Mouse (Mus musculus): Measurements from ENCODE around the gene Gm20716.

Gene Gm20716

DNA sequence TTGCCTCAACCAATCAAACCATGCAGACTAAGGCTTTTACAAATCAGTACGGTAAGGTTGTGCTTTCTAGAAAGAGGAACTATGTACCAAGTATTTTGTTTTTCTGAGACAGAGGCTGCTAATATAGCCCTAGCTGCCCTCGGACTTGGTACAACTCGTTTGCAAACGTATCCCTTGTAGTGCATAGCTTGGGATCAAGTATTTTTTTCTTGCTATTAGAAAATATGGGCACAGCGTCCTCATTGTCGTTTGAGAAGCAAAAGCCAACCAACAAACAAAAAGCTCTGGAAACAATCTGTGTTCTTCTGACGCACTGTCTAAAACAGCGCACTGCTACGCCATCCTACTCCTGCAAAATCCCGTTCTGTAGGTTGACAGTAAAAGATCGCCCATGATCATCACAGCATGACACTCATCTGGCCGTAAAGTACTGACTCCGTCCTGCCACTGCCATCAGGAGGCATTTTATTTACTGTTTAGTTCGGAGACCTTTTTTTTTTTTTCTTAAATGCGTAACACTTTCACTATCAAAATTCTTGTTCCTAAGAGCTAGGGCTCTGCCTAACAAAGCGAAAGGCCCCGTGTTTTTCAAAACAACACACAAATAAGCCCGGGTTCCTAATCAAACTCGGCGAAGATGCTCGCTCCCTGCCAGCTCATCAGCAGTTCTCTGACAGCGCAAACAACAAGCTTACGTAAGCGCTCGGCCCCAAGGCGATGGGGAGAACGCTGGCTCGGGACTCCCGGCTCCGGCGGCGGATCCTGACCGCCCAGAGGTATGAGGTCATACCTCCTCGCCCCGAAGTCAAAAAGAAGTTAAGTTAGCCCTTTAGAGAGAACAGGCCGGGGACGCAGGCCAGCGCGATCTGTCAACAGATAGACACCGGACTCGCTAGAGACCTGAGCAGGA lies 793 bp downstream of the Gm20716 start:
- peak in 1 of 2 experiments; percentile 34 for DNase-seq (ENCODE audit: low spot score in 2 of 2)

DNA sequence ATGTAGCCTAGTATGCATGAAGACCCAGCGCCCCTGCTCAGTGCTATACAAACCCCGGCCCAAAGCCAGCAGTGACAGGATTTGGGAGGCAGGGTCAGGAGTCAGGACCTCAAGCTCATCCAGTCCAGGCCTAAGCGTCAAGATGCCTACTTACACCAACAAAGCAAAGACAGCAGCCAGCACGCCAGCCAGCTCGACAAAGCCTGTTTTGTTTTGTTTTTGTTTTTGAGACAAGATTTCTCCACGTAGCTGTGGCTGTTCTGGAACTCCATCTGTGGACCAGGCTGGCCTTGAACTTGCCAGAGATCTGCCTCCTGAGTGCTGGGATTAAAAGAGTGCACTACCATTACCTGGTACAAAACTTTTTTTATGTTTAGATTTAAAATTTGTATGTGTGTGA lies 6.8 kb downstream of the Gm20716 start:
- no peak for DNase-seq (ENCODE audit: low spot score in 2 of 2)

DNA sequence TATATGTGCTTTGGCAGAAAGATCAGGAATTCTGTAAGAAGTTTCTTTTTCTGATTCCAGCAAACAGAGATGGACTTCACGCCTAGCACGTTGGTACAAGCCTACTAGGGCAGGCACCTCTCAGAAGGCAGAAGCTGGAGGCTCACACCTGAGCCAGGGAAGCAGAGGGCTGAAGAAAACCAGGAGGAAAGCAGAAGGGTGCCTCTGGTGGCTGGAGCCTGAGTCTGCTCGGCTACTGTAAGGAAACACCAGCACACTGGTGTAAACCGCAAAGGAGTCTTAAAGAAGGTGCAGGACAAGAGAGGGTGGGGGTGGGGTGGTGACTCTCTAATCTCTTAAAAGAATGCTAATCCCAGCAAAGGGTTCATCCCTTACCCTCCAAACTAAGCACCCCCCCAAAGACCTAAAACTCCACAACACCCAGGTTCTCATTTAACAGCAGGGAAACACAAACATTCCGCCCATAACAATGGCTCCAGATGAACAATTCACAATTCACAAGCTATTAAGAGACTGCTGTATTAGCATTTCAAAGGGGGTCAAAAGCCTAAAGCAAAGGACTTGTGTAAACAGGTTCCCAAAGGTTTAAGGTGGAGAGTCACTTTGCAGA lies 16.3 kb downstream of the Gm20716 start:
- DNase-seq (ENCODE audit: low spot score in 2 of 2), result no peak

DNA sequence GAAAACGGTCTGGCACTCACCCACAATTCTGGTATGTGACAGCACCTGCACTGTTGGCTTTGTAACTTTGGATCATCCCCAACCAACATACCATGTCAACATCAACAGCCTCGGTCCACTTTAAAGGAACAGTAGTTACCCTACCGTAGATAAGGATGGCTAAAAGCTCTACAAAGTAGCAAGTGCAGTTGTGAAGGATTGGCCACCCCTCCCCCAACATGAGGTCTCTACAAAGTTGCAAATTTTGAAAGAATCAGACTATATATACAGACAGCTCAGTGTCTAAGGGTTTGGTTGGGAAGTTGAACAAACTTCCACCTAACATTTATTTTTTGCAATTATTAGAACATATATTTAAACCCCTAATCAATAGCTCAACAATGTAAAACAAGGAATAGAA lies 22.3 kb downstream of the Gm20716 start:
- DNase-seq (ENCODE audit: low spot score in 2 of 2), result peak in 1 of 2 experiments; percentile 25

DNA sequence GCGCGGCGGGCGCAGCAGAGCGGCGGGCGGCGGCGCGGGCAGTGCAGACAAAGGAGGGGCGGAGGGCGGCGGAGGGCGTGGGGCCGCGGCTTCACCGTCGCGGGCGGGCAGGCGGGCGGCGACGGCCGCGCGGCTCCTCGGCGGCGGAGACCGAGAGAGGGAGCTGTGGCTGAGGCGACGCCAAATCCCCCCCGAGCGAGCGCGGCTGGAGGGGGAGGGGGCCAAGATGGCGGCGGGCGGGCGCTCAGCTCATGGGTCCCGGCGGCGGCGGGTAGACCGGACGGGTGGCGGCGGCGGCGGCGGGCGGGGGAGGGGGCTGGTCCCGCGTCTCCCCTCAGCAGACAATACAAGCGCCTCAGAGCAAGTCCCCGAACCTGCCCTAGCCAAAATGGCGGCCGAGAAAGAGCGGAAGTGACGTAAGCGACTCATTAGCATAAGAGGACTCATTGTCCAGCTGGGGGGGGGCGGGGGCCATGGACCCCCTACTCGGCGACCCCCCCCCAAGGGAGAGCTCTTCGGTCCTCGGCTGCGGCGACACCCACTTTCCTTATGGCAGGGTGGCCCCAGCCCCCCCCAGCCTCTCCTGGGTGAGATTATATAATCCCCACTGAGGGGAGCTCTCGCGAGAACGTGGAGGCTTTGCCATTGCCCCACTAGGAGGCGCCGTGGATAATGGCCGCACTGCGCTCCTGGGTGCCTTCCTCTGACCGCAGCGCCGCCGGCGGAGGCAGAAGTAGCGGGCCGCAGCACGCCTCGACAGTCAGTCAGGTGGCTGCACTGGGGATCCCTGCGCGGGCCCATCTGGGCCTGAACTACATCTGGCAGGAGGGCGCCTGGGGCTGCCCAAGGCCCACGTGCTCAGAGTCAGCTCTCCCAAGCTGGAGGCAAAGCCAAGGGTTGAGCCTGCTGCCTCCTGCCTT lies 23.2 kb downstream of the Gm20716 start, which contains the start of gene Adnp:
TSS of gene Adnp (minus strand) at position 388 of the 920 bp plus-strand sequence.
- peak; percentile 95 to 96 for DNase-seq (ENCODE audit: low spot score in 2 of 2)

DNA sequence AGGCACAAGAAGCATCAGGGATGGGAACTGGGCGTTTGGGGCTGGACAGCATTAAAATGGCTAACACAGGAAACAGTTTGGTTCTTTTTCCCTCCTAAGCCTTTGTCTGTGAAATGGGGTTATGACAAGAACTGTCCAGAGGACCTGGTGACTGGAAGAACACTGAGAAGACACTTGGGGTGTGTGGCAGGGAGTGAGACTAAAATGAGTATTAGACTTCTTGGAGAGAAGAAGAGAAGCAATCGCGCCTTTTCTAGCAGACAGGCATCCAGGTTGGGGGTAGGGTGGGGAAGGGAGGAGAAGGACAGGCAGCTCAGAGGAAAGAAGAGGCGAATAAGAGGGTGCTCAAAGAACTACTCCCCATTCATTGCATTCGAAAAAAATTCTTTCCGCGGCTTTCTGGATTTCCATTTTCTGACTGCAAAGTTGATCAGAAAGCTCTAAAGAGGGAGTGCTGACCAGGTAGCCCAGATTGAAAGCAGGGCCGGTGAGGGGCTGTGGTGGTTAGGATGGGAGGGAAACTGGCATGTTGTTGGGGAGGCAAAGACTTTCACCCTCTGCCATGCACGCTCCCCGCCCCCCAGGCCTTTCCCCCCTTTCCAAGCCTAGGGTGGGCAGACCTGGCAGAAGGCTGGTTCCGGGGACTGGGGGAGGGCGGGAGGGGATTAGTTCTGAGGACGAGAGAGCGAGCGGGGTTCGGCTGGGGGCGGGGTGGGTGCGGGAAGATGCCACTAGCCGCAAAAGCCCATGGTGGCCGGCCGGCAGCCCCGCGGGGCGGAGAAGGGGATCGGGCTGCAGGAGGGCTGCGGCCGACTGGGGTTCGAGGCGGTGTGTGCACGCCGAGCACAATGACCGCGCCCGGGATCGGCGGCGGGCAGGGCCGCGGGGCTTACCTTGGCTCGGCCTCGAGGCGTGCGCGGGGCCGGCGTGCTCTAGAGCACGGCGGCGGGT lies 24.2 kb downstream of the Gm20716 start:
- DNase-seq (ENCODE audit: low spot score in 2 of 2), result peak; percentile 33 to 40

DNA sequence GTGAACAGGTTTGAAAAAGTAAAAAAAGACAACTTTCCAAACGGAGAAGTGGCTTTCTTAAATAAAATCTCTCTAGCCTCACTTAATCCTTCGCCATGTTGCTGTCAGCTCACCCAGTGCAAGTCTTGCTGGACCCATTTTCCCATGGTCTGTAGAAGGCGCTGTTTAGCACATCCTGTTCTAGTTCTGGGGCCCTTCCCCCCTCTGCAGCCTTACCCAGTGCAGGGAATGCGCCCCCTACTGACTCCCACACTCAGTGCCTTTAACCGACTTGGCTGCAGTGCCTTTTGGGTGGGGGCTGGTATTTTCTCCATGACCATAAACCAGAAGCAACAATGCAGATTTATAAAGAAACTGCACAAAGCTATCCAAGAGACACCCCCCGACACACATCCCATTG lies 24.9 kb downstream of the Gm20716 start:
- DNase-seq (ENCODE audit: low spot score in 2 of 2), result peak; percentile 86 to 90

DNA sequence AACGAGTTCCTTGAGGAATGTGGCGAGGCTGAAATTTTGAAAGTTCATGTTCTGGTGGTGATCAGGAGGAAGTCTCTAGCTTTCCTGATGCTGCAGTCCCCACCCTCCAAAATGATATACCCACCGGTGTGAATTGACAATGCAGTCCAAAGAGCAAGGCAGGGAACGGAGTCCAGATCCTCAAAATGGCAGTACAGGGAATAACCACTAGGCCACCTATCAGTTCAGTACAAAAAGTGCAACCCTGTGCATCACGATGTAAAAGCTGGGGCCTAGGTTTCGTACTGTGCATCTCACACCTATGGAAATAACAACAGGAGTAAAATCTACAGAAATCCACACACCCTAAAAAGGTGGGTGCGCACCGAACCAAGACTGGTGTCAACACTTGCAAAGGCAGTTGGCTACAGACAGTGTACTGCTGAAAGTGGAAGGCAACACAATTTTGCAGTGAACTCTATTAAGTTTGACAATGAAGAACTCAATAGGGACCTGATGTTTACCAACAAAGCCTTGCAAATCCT lies 25.6 kb downstream of the Gm20716 start:
- DNase-seq (ENCODE audit: low spot score in 2 of 2), result no peak

DNA sequence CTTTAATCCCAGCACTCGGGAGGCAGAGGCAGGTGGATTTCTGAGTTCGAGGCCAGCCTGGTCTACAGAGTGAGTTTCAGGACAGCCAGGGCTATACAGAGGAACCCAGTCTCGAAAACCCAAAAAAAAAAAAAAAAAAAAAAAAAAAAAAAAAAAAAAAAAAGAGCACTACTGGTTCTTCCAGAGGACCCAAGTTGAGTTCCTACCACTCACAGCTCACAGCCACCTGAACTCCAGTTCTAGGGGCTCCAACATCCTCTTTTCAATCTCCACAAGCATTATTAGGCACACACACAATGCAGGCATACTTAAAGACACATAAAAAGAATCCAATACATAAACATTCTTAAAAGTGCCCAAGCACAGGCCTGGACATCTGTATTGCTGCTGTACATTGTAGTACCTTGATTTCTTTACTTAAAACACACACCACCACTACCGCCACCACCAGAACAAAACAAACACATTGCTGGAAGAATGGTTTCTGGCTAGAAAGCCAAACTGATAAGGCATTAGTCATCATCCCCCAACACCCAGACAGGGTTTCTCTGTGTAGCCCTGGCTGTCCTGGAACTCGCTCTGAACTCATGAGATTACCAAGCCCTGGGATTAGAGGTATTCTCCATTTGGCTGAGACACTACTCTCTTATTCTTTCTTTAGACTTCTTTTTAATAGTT lies 30.0 kb downstream of the Gm20716 start:
- DNase-seq (ENCODE audit: low spot score in 2 of 2), result no peak

DNA sequence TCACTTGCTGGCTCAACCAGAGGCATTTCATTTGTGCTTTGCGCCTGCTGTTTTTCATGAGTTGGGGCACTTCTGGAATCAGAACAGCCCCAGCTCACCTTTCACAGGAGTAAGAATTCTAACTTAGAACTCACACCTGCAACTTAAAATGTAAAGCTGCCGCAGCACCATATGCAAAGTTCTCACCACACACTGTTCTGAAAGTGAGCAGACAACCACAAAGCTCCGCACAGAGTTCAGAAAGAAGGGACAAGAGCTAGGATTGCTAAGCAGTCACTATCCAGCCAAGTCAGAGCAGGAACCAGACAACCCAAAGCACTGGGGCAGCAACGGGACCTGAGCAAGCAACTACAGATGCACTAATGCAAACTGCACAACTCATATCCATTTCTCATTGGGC lies 30.7 kb downstream of the Gm20716 start:
- no peak for DNase-seq (ENCODE audit: low spot score in 2 of 2)

DNA sequence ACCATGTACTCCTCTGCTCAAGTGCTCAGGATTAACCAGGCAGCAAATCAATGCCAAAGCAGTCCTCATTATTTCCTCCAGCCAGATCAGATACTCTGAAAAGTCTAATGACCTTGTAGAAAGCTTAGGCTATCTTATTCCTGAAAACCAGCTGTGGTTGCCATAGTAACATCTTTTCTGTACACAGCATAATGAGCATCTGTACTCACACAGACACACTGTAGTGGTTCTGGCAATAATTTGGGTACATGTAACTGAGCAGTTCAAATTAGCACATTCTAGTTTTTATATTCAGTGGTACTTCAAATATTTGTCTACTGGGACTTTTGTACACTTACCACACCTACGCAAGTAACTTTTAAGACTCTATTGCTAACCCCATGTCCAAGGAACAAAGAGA lies 31.7 kb downstream of the Gm20716 start:
- DNase-seq (ENCODE audit: low spot score in 2 of 2), result no peak

DNA sequence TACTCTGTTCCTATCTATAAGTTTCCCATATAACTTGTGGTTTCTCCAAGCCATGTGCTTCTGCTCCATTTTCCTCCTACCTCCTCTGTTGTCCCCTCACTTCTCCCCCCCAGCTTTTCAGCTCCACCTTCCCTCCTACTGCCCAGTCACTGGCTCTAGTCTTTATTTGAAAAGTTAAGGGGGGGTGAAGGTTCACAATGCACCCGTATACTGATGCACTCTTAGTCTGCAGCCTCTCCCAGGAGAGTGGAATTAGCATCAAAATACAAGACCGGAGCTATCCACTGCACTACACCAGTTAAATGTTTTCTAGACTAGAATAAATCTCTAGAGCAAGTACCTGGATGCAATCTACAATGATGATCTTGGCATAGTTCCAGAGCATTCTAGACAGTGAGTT lies 34.4 kb downstream of the Gm20716 start:
- no peak for DNase-seq (ENCODE audit: low spot score in 2 of 2)

DNA sequence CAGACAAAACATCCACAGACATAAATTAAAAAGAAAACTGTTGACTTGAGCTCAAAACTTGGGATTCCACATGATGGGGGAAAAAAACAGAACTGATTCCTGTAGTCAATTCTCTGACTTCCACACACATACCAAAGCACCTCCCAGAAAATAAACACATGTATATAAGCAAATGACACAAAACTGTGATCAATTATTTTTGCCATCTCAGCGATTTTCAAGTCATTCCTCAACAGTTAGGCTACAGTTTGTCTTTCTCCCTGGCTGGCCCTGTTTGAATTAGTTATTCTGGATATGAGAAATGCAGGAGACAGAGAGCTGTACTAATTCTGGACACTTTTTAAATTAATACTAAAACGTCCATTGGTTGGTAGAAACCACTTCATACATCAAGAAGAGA lies 36.5 kb downstream of the Gm20716 start:
- DNase-seq (ENCODE audit: low spot score in 2 of 2), result no peak

DNA sequence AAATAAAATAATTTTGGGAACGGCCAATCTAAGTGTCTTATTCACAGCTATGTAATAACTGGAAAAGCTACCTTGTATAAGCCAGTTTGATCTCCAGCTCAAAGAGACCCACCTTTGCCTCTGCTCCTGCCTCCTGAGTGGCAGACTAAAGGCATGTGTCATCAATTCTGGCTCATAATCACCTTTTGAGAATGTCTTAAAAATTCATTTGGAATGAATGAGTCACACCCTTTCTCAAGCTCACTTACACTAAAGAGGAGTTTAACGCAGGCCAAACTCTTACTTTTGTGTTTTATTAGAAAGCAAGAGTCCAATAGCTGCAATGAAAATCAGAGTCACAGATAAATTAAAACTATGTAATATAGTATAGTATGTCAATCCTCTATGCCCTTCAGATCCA lies 38.3 kb downstream of the Gm20716 start:
- no peak for DNase-seq (ENCODE audit: low spot score in 2 of 2)

DNA sequence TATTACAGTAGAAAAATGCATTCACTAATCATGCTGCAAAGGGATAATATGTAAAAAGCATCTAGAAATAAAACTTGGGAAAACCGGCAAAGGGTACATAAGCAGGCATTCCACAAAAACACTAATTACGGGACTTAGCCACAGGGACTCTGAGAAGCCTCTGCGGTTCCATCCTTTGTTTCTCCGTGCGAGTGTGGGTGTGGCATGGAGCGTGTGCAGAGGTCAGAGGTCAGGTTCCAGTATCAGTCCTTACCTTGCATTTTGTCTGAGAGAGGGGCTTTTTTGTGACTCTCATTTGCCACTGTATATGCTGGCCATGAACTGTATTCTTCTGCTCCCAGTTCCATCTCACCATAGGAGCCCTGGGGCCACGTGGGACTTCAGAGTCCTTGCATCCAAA lies 54.2 kb downstream of the Gm20716 start:
- no peak for DNase-seq (ENCODE audit: low spot score in 2 of 2)

DNA sequence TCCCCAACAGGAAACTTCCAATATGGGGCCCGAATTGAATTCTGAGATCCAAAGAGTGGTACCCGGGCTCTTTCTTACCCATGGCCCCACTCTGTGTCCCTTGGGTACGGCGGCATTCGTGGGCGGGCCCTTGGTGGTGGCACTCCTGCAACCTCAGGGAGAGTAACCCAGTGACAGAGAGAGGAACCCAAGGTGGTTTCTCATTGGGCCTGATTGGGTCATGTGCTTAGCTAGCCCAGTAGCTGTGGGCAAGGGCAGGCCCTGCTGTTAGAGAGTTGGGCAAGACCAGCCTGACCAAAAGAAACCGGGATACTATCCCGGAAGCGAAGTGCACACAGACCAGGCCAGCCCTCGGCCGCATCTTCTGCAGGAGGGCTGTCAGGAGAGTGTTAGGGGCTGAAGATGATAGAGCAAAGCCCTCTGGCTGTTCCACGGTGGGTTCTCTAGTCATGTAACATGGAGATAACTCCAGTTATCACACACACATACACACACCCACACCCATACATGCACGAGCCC lies 59.9 kb downstream of the Gm20716 start:
- DNase-seq (ENCODE audit: low spot score in 2 of 2), result no peak

DNA sequence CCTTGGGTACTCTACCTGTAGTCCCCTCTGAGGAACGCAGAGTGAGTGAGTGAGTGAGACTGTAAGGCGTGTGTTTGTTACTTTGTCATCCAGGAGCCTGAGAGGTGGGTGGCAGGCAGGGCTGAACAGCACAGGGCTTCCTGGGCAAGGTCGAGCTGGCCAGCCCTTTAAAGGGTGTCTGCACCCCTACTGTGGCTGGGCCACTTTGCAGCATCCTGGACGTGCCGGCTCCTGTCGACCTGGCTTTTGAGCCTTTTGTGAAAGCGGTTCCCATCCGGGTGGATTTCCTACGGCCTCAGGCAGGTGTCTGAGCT lies 60.4 kb downstream of the Gm20716 start:
- DNase-seq (ENCODE audit: low spot score in 2 of 2), result no peak

DNA sequence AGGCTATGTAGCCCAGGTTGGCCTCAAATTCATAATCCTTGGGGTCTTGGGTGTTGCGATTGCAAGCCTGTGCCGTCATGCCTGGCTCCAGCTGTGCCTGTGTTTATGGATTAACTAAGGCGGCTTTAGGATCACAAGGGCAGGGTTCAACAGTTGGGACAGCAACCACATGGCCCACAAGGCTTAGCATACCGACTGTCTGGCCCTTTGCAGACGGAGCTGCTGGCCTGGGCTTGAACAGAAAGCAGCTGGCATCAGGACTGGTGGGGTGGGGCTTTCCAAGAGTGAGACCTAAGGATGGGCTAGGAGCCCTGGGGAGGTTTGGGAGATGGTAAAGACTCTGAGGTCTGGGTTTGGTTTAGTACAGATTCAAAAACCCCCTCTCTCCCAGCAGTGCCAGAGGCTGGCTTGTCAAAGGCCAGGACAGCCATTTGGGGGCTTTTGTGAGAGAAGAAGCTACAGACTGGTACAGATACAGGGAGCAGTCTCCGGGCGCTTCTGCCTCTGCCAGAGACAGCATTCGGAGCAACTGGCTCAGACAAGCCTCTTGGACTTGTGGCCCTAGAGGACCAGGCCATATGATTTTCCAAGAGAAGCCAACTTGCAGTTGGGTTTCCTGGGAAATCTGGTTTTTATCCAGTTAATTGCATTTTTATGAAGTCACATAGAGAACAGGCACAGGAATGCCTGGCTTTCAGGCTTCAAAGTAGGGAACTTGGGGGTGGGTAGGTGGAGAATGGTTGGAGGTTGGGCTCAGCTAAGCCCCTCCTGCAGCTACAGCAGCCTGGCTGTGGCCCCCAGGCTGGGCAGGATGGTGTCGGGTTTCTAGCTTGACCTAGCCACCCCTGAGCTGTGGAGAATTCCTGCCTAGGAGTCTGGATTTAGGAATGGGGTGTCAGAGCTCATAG lies 61.0 kb downstream of the Gm20716 start:
- no peak for DNase-seq (ENCODE audit: low spot score in 2 of 2)

DNA sequence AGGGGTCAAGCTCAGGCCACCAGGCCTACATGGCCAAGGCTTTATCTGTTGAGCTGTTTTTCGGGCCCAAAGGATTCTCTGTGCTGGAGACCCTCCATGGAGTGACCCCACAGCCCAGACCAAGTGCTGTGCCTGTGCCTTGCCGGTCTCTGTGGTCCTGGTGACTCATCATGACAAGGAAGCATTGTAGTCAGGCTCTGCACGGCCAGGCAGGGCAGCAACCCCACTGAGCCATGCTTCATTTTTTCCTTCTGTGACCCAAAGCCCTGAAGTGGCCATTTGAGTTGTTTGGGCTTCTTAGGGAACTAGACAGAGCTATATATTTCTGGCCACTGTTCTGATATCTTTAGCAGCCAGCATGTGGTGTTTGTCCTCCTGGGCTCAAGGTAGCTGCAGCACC lies 62.4 kb downstream of the Gm20716 start:
- no peak for DNase-seq (ENCODE audit: low spot score in 2 of 2)
